Mouse (Mus musculus) lung, postnatal 36 days (tissue): ENCODE measurements at regions not wholly inside any gene's neighbourhood (a gene's known extent, or its start where the extent isn't known, plus 50 kb on each side); places are given as distances from the start of the nearest gene placed in this dataset.

Experiments
- DNase-seq: peaks from one replicate; pipeline ENCODE4 v3.0.0; 2022; ENCODE audit warnings: mixed read lengths

GRCm38 (mm10) chr6:111621684-111622480 lies 651.7 kb upstream of the Lmcd1 start:
- no peak for DNase-seq

- no peak for DNase-seq
Measured at GRCm38 (mm10) chr6:111622481-111623139, 650.9 kb upstream of the Lmcd1 start.

GRCm38 (mm10) chr6:111623140-111623497 lies 650.4 kb upstream of the Lmcd1 start:
- no peak for DNase-seq

- DNase-seq, result no peak
Measured at GRCm38 (mm10) chr6:111625501-111625900, 648.1 kb upstream of the Lmcd1 start.

GRCm38 (mm10) chr6:111652736-111653135 lies 620.8 kb upstream of the Lmcd1 start:
- no peak for DNase-seq

GRCm38 (mm10) chr6:111659957-111660356 lies 613.6 kb upstream of the Lmcd1 start:
- DNase-seq, result no peak

GRCm38 (mm10) chr6:111664603-111665002 lies 609.0 kb upstream of the Lmcd1 start:
- DNase-seq, result no peak

GRCm38 (mm10) chr6:111684911-111685310 lies 588.6 kb upstream of the Lmcd1 start:
- DNase-seq, result no peak

GRCm38 (mm10) chr6:111702864-111703263 lies 570.7 kb upstream of the Lmcd1 start:
- DNase-seq, result no peak

GRCm38 (mm10) chr6:111708277-111708676 lies 565.3 kb upstream of the Lmcd1 start:
- DNase-seq, result no peak

- no peak for DNase-seq
Measured at GRCm38 (mm10) chr6:111725969-111726368, 547.6 kb upstream of the Lmcd1 start.

- no peak for DNase-seq
Measured at GRCm38 (mm10) chr6:111730381-111730780, 543.2 kb upstream of the Lmcd1 start.

GRCm38 (mm10) chr6:111733926-111734325 lies 539.6 kb upstream of the Lmcd1 start:
- DNase-seq, result no peak

- no peak for DNase-seq
Measured at GRCm38 (mm10) chr6:111738983-111739382, 534.6 kb upstream of the Lmcd1 start.

- no peak for DNase-seq
Measured at GRCm38 (mm10) chr6:111781710-111782481, 491.7 kb upstream of the Lmcd1 start.

GRCm38 (mm10) chr6:111808611-111809010 lies 464.9 kb upstream of the Lmcd1 start:
- no peak for DNase-seq

GRCm38 (mm10) chr6:111813982-111814603 lies 459.5 kb upstream of the Lmcd1 start:
- no peak for DNase-seq

GRCm38 (mm10) chr6:111815150-111815549 lies 458.4 kb upstream of the Lmcd1 start:
- DNase-seq, result no peak

GRCm38 (mm10) chr6:111820265-111820664 lies 453.3 kb upstream of the Lmcd1 start:
- DNase-seq, result no peak

GRCm38 (mm10) chr6:111844321-111844835 lies 429.2 kb upstream of the Lmcd1 start:
- no peak for DNase-seq

GRCm38 (mm10) chr6:111866101-111866598 lies 407.4 kb upstream of the Lmcd1 start:
- no peak for DNase-seq

- no peak for DNase-seq
Measured at GRCm38 (mm10) chr6:111882557-111882956, 391.0 kb upstream of the Lmcd1 start.

GRCm38 (mm10) chr6:111883946-111884345 lies 389.6 kb upstream of the Lmcd1 start:
- no peak for DNase-seq
